Mouse (Mus musculus) stomach, embryonic 15.5 days (tissue): ENCODE data around the gene Tomm40. TPM values are rescaled to one million over a fixed set of nuclear protein-coding genes. Genes with fewer than 3 reads are reported as not detected.

Experiments used
- ATAC-seq: fragments of 200-750 bp; cut with Nextera tagmentation; 2 replicates; pipeline ENCODE4 v1.8.0; 2017; ENCODE audit warnings: low read depth, moderate number of reproducible peaks, moderate TSS enrichment; ENCODE audit not compliant: insufficient read depth, low FRiP score
- H3K27ac ChIP-seq: fragments of 300-500 bp; sonication (generic); 2 replicates; pipeline ENCODE4 v1.5.1; 2015; ENCODE audit warnings: mild to moderate bottlenecking, inconsistent platforms
- H3K27me3 ChIP-seq: fragments of 300-500 bp; sonication (generic); replicated peaks from 2 replicates; pipeline ENCODE4 v1.6.1; 2015; ENCODE audit warnings: inconsistent platforms
- H3K36me3 ChIP-seq: fragments of 300-500 bp; sonication (generic); 2 replicates; pipeline ENCODE4 v1.6.1; 2015; ENCODE audit warnings: inconsistent platforms
- H3K4me1 ChIP-seq: fragments of 300-500 bp; sonication (generic); 2 replicates; pipeline ENCODE4 v1.6.1; 2015; ENCODE audit warnings: inconsistent platforms
- H3K4me2 ChIP-seq: fragments of 300-500 bp; sonication (generic); 2 replicates; pipeline ENCODE4 v1.6.1; 2015; ENCODE audit warnings: mild to moderate bottlenecking, inconsistent platforms
- H3K4me3 ChIP-seq: fragments of 300-500 bp; sonication (generic); replicated peaks from 2 replicates; pipeline ENCODE4 v1.5.1; 2015; ENCODE audit warnings: inconsistent platforms
- H3K9ac ChIP-seq: fragments of 300-500 bp; sonication (generic); 2 replicates; pipeline ENCODE4 v1.6.1; 2015; ENCODE audit warnings: inconsistent platforms
- H3K9me3 ChIP-seq: fragments of 300-500 bp; sonication (generic); 2 replicates; pipeline ENCODE4 v1.6.1; 2016; ENCODE audit warnings: inconsistent platforms
- WGBS: fragments of 180-500 bp; shearing (Covaris S2); methylation state at CpG from one replicate; pipeline ENCODE4 v1.1.7; 2015; 5-methylcytosine and 5-hydroxymethylcytosine counted together
- polyA plus RNA-seq: library from polyadenylated mRNA; unstranded; fragments of >200 nt; fragmentation: Nextera tagmentation; extraction: Ambion mirVana; gene quantifications from 2 replicates; pipeline ENCODE4 v1.2.1, GENCODE M21; 2015

The Tomm40 gene
- polyA plus RNA-seq, 1 experiment from 2014 or later = 161 TPM

DNA sequence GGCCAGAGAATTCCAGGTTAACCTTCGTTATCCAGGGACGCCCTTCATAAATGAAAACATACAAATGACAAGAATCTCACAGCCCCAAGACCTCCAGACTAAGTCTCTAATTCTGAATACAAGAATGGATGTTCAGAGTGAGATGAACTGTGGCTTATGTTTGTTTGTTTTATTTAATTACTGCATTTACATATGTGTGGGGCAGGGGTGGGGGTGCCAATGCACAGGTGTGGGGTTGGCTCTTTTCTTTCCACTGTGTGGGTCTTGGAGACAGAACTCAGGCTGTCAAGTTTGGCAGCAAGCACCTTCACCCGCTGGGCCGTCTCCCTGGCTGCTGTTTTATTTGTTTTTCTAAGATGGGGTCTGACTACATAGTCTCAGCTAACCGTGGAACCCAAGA lies 27.2 kb upstream of the Tomm40 start:
- no peak for ATAC-seq
- no peaks in the 10 kb centered on the region for H3K9me3 ChIP-seq
- no peak overlapping the region for H3K4me3 ChIP-seq
- peak overlapping the region; percentile 48 for H3K27ac ChIP-seq
- no peaks in the 10 kb centered on the region for H3K27me3 ChIP-seq
- no peak overlapping the region for H3K9ac ChIP-seq
- 47% methylated on average over 5 of the region's 5 CpGs for WGBS
- peaks cover 33% of the 10 kb centered on the region for H3K36me3 ChIP-seq
- peaks cover 42% of the 10 kb centered on the region for H3K4me1 ChIP-seq
- no peak overlapping the region for H3K4me2 ChIP-seq

DNA sequence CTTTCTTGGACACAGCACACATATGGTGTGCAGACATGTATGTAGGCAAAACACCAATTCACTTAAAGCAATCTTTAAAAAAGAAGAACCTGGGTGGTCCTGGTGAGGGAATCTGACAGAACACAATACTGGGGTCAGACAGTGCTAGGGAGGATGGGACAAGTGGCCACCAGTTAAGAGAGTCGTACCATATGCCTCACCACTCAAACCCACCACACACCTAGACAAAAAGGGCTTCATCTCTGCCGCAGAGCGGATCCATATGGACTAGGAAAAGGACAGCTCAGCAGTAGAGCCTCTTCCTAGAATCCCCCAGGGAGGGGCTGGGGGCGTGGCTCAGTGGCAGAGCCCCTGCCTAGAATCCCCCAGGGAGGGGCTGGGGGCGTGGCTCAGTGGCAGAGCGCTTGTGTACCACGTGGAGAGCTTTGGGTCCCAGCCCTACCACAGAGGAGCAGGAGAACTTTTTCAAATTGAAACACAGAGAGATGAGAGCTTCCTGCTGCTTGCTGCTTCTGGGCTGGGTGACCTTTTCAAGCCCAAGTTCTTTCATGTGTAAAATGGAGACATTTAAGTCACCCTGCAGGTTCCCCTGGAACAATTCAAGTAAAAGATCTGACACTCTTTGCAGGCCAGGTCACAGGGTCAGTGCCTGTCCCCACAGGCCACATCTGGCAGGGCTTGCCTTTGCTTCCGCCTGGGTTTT lies 26.2 kb upstream of the Tomm40 start:
- peaks cover 41% of the 10 kb centered on the region for H3K36me3 ChIP-seq
- no peak overlapping the region for H3K9ac ChIP-seq
- no peaks in the 10 kb centered on the region for H3K9me3 ChIP-seq
- peaks cover 32% of the 10 kb centered on the region for H3K4me1 ChIP-seq
- no peak overlapping the region for H3K4me3 ChIP-seq
- H3K27me3 ChIP-seq = no peaks in the 10 kb centered on the region
- H3K27ac ChIP-seq = peak overlapping the region; percentile 48
- 0 out of 2 replicates have a peak, but pooled peaks have one; percentile 11 for ATAC-seq
- 9% methylated on average over 8 of the region's 8 CpGs for WGBS
- 0 out of 2 replicates have a peak overlapping the region, but pooled peaks have one; percentile 10 for H3K4me2 ChIP-seq

DNA sequence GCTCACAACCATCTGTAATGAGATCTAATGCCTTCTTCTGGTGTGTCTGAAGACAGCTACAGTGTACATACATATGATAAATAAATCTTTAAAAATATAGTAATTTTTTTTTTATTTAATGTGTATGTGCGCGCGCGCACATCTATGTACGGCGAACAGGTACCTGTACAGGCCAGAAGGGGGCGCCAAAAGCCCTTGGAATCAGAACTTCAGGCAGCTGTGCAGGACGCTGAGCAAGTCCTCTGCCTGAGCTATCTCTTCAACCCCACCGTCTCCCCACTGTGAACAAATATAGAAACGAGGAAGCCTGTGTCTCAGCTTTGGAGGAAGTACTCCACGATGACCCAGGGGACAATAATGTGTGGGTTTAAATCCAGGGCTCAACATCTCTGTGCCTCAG lies 25.0 kb upstream of the Tomm40 start:
- Histone ChIP-seq H3K9ac (no peak overlapping the region), H3K9me3 (no peaks in the 10 kb centered on the region), H3K36me3 (peaks cover 49% of the 10 kb centered on the region), H3K4me1 (peaks cover 28% of the 10 kb centered on the region), H3K4me2 (no peak overlapping the region), H3K27ac (no peak overlapping the region), H3K27me3 (no peaks in the 10 kb centered on the region), H3K4me3 (no peak overlapping the region)
- ATAC-seq = no peak
- 85% methylated on average over 11 of the region's 11 CpGs for WGBS

DNA sequence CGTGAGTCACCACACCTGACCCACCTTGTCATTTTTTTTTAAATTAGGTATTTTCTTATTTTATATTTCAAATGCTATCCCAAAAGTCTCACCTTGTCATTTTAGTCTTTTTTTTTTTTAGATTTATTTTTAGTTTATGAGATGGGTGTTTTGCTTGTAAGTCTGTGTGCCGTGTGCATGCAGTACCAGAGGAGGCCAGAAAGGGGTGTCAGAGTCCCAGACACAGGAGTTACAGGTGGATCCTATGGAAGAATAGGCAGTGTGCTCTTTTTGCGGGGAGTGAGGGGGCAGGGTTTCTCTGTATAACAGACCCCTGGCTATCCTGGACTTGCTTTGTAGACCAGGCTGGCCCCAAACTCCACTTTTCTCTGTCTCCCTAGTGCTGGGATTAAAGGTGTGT lies 23.5 kb upstream of the Tomm40 start:
- no peak overlapping the region for H3K4me3 ChIP-seq
- H3K27me3 ChIP-seq = no peaks in the 10 kb centered on the region
- no peak overlapping the region for H3K9ac ChIP-seq
- no peak overlapping the region for H3K4me2 ChIP-seq
- H3K27ac ChIP-seq = no peak overlapping the region
- no peaks in the 10 kb centered on the region for H3K9me3 ChIP-seq
- 87% methylated on average over 3 of the region's 3 CpGs for WGBS
- no peak for ATAC-seq
- peaks cover 17% of the 10 kb centered on the region for H3K4me1 ChIP-seq
- H3K36me3 ChIP-seq = peaks cover 56% of the 10 kb centered on the region

DNA sequence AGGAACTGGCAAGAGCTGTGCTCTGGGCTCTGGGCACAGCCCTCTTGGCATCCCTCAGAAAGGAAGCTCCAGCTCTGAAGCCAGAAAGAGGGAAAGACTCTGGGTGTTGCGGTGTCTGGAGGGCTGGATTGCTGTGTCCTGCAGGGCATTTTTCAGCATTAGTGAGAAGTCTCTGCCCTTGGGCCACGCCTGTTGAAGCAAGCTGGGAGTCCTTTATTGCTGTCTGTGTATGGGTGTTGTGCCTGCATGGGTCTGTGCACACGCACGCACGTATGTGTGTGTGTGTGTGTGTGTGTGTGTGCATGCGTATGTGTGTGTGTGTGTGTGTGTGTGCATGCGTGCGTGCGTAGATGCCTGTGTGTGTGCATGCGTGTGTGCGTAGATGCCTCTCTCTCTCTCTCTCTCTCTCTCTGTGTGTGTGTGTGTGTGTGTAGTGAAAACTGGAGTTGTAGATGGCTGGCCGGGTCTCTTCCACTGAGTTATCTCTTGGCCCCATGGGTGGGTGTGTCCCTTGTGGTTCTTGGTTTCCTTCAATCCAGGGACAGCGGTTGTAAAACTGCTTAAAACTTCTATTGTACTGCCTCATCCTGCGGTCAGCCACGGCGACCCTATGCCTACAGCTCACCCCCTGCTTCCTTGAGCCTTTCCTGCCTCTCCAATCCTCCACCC lies 21.3 kb upstream of the Tomm40 start:
- H3K4me3 ChIP-seq = no peak overlapping the region
- no peaks in the 10 kb centered on the region for H3K9me3 ChIP-seq
- ATAC-seq = no peak
- no peak overlapping the region for H3K27ac ChIP-seq
- H3K4me2 ChIP-seq = no peak overlapping the region
- H3K27me3 ChIP-seq = no peaks in the 10 kb centered on the region
- 81% methylated on average over 16 of the region's 16 CpGs for WGBS
- H3K36me3 ChIP-seq = peaks cover 61% of the 10 kb centered on the region
- H3K4me1 ChIP-seq = peaks cover 8% of the 10 kb centered on the region
- H3K9ac ChIP-seq = no peak overlapping the region

DNA sequence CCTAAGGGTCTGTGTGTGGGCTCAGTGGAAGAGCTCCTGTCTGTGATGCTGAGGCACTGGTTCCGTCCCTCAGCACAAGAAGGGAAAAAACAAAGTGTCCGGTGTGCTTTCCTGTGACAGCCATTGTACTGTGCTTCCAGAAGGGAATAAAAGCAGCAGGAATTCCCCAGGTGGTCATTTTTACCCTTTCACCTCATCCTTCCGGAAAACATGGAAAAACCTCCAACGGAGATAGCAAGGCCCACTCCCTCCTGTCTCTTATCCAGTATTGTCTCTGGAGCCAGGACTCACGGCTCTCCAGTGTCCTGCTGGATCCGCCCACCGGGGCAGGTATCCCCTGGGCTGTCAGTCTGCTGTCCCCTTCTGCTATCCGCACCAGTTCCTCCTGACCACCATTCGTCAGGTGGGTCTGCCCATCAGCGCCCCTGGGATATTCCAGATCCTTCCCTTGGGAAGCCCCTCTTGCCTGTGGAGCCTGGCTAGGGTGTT lies 19.0 kb upstream of the Tomm40 start:
- no peak overlapping the region for H3K9ac ChIP-seq
- ATAC-seq = no peak
- H3K9me3 ChIP-seq = no peaks in the 10 kb centered on the region
- H3K4me2 ChIP-seq = no peak overlapping the region
- no peak overlapping the region for H3K4me3 ChIP-seq
- no peaks in the 10 kb centered on the region for H3K4me1 ChIP-seq
- H3K27ac ChIP-seq = no peak overlapping the region
- 83% methylated on average over 10 of the region's 10 CpGs for WGBS
- H3K27me3 ChIP-seq = no peaks in the 10 kb centered on the region
- peaks cover 73% of the 10 kb centered on the region for H3K36me3 ChIP-seq

DNA sequence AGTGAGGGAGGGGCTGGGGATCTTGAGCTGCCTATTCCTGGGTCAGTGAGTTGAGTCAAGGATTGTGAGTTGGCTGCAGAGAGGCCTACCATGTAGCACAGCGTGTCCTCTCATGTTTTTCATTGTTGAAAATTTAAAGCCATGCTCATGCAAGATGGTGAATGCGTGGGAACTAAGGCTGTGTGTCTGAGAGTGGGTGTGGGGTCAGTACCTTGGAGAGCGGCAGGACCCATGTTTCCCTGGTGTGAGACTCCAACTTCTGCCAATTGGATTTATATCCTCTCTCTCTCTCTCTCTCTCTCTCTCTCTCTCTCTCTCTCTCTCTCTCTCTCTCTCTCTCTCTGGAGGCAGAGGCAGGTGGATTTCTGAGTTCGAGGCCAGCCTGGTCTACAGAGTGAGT lies 11.3 kb upstream of the Tomm40 start:
- no peak for ATAC-seq
- 92% methylated on average over 4 of the region's 4 CpGs for WGBS
- H3K36me3 ChIP-seq = peaks cover 84% of the 10 kb centered on the region

DNA sequence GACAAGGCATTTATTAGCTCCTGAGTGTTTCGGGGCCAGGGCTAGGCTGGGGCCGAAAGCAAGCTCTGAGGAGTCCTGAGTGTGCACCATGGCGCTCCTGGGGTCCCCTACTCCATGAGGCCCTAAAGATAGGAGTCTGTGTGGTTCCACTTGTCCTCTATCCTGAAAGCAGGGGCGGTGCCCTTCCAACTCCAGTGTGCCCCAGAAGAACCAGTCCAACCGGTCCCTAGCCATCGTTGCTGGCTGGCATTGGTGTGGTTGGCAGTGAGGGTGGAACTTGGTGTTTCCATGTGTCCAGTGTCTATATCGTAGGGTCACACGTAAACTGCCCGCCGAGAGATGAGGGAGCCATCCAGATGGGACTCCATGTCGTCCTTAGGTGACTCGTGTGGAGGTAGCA lies 8.9 kb upstream of the Tomm40 start:
- no peaks in the 10 kb centered on the region for H3K9me3 ChIP-seq
- H3K4me3 ChIP-seq = no peak overlapping the region
- no peaks in the 10 kb centered on the region for H3K27me3 ChIP-seq
- H3K9ac ChIP-seq = no peak overlapping the region
- peaks cover 71% of the 10 kb centered on the region for H3K36me3 ChIP-seq
- no peaks in the 10 kb centered on the region for H3K4me1 ChIP-seq
- peak; percentile 44; the same call in 1 of the 2 replicates for ATAC-seq
- H3K27ac ChIP-seq = no peak overlapping the region
- 91% methylated on average over 12 of the region's 12 CpGs for WGBS
- no peak overlapping the region for H3K4me2 ChIP-seq

More for the DNA sequence above, 11.3 kb upstream of the Tomm40 start:
- Histone ChIP-seq H3K9me3 (no peaks in the 10 kb centered on the region), H3K4me1 (no peaks in the 10 kb centered on the region), H3K9ac (no peak overlapping the region), H3K27ac (no peak overlapping the region), H3K4me3 (no peak overlapping the region), H3K4me2 (no peak overlapping the region), H3K27me3 (no peaks in the 10 kb centered on the region)

DNA sequence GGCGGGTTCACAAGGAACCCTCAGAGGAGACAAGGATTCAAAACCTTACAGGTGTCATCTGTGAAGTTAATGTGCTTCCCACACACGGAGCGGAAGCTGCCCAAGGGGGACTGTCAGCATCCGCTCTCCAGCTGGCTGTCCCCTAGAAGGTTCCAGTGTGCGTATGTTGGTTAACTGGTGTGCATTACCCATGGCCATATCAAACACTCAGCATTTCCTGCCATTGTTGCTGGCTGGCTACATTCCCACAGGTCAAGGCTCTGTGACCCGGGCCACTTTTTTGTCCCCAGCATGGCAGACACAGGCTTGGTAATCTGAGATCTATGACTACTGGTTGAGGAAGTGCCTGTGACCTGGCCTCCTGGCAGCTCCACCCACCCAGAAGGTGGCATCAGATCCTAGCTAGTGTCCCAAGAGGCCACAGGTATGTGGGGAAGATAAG lies 7.5 kb upstream of the Tomm40 start:
- Histone ChIP-seq H3K9me3 (no peaks in the 10 kb centered on the region), H3K36me3 (peaks cover 63% of the 10 kb centered on the region), H3K27me3 (no peaks in the 10 kb centered on the region), H3K27ac (no peak overlapping the region), H3K4me3 (no peak overlapping the region), H3K4me2 (no peak overlapping the region), H3K9ac (no peak overlapping the region), H3K4me1 (no peaks in the 10 kb centered on the region)
- 83% methylated on average over 6 of the region's 6 CpGs for WGBS
- peak; percentile 27; the same call in 1 of the 2 replicates for ATAC-seq

DNA sequence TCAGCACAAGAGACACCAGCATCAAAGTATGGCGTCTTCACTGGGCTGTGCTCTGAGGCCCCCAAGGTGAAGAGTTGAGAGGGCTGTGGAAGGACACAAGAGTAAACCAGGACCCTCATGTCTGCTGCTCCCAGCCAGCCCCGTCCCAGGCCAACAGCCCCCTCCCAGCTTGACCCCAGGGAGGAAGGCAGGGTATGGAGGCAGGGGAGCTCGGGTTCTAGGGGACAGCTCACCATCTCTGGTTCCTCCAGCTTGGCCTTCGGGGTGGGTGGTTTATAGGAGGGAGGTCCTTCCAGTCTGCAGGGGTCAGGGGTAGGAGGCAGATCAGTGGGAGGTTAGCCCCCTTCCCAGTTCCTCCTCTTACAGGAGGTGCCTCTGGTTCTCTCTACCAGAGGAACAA lies 4.0 kb upstream of the Tomm40 start:
- H3K27ac ChIP-seq = no peak overlapping the region
- no peaks in the 10 kb centered on the region for H3K9me3 ChIP-seq
- H3K9ac ChIP-seq = no peak overlapping the region
- H3K27me3 ChIP-seq = no peaks in the 10 kb centered on the region
- 98% methylated on average over 4 of the region's 4 CpGs for WGBS
- H3K4me3 ChIP-seq = no peak overlapping the region
- peaks cover 8% of the 10 kb centered on the region for H3K4me1 ChIP-seq
- H3K36me3 ChIP-seq = peaks cover 33% of the 10 kb centered on the region
- no peak for ATAC-seq
- no peak overlapping the region for H3K4me2 ChIP-seq

DNA sequence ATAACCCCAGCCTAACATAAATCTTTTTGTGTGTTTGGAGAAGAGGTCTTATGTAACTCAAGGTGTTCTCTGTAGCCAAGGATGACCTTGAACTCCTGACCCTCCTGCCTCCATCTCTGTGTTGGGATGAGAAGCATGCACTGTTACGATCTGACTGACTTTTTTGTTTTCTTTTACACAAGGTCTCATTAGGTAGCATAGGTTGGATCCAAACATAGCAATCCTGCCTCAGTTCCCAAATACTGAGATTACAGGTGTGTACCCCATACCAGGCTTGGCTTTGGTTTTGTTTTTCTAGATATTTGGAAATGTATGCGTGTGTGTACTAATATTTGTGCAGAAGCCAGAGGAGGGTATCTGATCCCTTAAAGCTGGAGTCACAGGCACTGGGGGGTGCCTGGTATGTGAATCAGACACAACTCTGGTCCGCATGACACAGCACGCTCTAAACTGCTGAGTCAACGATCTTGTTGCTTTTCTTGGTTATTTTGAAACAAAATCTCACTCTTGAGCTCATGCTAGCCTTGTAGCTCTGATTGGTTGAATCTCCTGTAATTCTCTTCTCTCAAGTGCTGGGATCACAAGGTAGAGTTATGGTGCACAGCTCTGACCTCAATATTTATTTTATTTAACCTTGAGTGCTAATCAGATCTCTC lies 3.2 kb upstream of the Tomm40 start:
- WGBS = 83% methylated on average over 5 of the region's 5 CpGs
- Histone ChIP-seq H3K9me3 (no peaks in the 10 kb centered on the region), H3K27ac (no peak overlapping the region), H3K4me1 (peaks cover 12% of the 10 kb centered on the region), H3K4me3 (no peak overlapping the region), H3K27me3 (no peaks in the 10 kb centered on the region), H3K36me3 (peaks cover 27% of the 10 kb centered on the region), H3K9ac (no peak overlapping the region), H3K4me2 (no peak overlapping the region)
- ATAC-seq = no peak

DNA sequence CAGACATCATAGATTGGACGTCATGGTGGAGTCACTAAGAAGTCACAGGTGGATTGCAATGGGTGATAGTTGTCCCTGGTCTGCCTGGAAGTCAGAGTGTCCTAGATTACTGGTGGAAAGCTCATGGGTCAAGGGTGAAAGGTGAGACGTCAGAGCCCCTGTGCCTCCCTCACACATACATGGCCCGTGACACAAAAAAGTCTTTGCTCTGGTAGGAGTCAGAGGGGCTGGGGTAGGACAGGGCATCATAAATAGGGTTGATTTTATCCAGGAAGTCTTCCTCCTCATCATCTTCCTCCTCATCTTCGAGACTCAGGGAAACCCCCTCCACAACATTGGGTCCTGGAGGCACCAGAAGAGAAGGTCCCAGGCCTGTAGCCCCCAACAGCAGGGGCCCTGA lies 2.1 kb upstream of the Tomm40 start:
- Histone ChIP-seq H3K4me1 (peaks cover 15% of the 10 kb centered on the region), H3K27me3 (no peaks in the 10 kb centered on the region), H3K27ac (no peak overlapping the region), H3K9ac (no peak overlapping the region), H3K4me2 (no peak overlapping the region), H3K9me3 (no peaks in the 10 kb centered on the region), H3K4me3 (no peak overlapping the region), H3K36me3 (peaks cover 20% of the 10 kb centered on the region)
- WGBS = 84% methylated on average over 4 of the region's 4 CpGs
- ATAC-seq = no peak
